Comparison of ENCODE assay signal across 13 mouse cellular contexts in genomic region chr12:79383583-79383982, GRCm38 (mm10).
A peak's percentile ranks its signal among the peaks of the same experiment; 100 is the strongest.
DNase-seq lines count a peak whose midpoint lies in the region; ATAC-seq and TF ChIP-seq lines count a peak whose summit lies in the region.
"Had no signal": no experiment of that assay in that cellular context is flagged by ENCODE, and none has a peak within 500 bp of the region (broad histone marks: within the 10 kb centered on the region; RNA-seq: fewer than 3 reads in every experiment).

No protein-coding gene starts in this region.

- H3K9me3 ChIP-seq in lung, embryonic 14.5 days (ENCODE audit: low read depth, low read length), result no peaks in the 10 kb centered on the region
- H3K9me3 ChIP-seq in stomach, postnatal 0 days (ENCODE audit: control insufficient read depth, low read length), result no peaks in the 10 kb centered on the region
- H3K9me3 ChIP-seq: forebrain, embryonic 15.5 days had no signal

- H3K36me3 ChIP-seq in lung, embryonic 14.5 days (ENCODE audit: insufficient read depth), result no peaks in the 10 kb centered on the region
- H3K36me3 ChIP-seq in stomach, postnatal 0 days (ENCODE audit: control insufficient read depth, insufficient read depth, low read length), result no peaks in the 10 kb centered on the region
- H3K36me3 ChIP-seq: forebrain, embryonic 15.5 days had no signal

- ATAC-seq in lung, embryonic 14.5 days (ENCODE audit: insufficient read depth), result no peak
- peak; percentile 87 for ATAC-seq in stomach, postnatal 0 days (ENCODE audit: low FRiP score, low TSS enrichment)
- ATAC-seq: forebrain, embryonic 15.5 days; hindbrain, postnatal 0 days; liver, postnatal 0 days had no signal

- no peak overlapping the region for H3K4me2 ChIP-seq in lung, embryonic 14.5 days
- peak overlapping the region; percentile 44 for H3K4me2 ChIP-seq in stomach, postnatal 0 days (replicated peaks; ENCODE audit: low read depth)
- H3K4me2 ChIP-seq: forebrain, embryonic 15.5 days had no signal

- peak; percentile 22 to 40 for DNase-seq in lung, adult 18-20 months
- DNase-seq in lung, postnatal 14 days, result no peak
- peak; percentile 49 to 67 for DNase-seq in adrenal gland, postnatal 36 days
- DNase-seq in lung, embryonic 14.5 days, result no peak
- peak; percentile 38 for DNase-seq in stomach, postnatal 0 days (ENCODE audit: low spot score)
- no peak for DNase-seq in testis, postnatal 14 days (ENCODE audit: low spot score)
- no peak for DNase-seq in MN1 (ENCODE audit: low spot score)
- DNase-seq: cerebellum, postnatal 36 days; heart, adult 18-20 months; left cerebral cortex, postnatal 4 days; liver, postnatal 0 days had no signal

- H3K27ac ChIP-seq in lung, embryonic 14.5 days (ENCODE audit: low read depth), result peak overlapping the region; percentile 51
- peak overlapping the region; percentile 90 for H3K27ac ChIP-seq in stomach, postnatal 0 days (replicated peaks)
- H3K27ac ChIP-seq: forebrain, embryonic 15.5 days; hindbrain, postnatal 0 days had no signal

- H3K27me3 ChIP-seq in lung, embryonic 14.5 days (ENCODE audit: insufficient read depth, low read length), result no peaks in the 10 kb centered on the region
- no peaks in the 10 kb centered on the region for H3K27me3 ChIP-seq in stomach, postnatal 0 days (ENCODE audit: control insufficient read depth, insufficient read depth, low read length)
- H3K27me3 ChIP-seq: forebrain, embryonic 15.5 days had no signal

- no peak for TF ChIP-seq CTCF in lung, embryonic 14.5 days (IDR thresholded peaks at IDR 0.05; ENCODE audit: low read depth)
- TF ChIP-seq CTCF in stomach, postnatal 0 days (IDR thresholded peaks at IDR 0.05; ENCODE audit: low read depth), result no peak

- 32% methylated on average over 3 of the region's 3 CpGs for WGBS in lung, embryonic 14.5 days
- 30% methylated on average over 3 of the region's 3 CpGs for WGBS in stomach, postnatal 0 days

- TF ChIP-seq EP300 in stomach, postnatal 0 days (optimal IDR thresholded peaks at IDR 0.05), result no peak

- peaks cover 41% of the 10 kb centered on the region for H3K4me1 ChIP-seq in lung, embryonic 14.5 days (ENCODE audit: insufficient read depth)
- H3K4me1 ChIP-seq in stomach, postnatal 0 days (replicated peaks; ENCODE audit: control insufficient read depth, insufficient read depth), result peaks cover 4% of the 10 kb centered on the region; the same call in 1 of the 2 replicates
- H3K4me1 ChIP-seq: forebrain, embryonic 15.5 days had no signal

- no peak overlapping the region for H3K9ac ChIP-seq in lung, embryonic 14.5 days
- no peak overlapping the region for H3K9ac ChIP-seq in stomach, postnatal 0 days (ENCODE audit: low read length)
- H3K9ac ChIP-seq: forebrain, embryonic 15.5 days; liver, postnatal 0 days had no signal

- no peak overlapping the region for H3K4me3 ChIP-seq in lung, embryonic 14.5 days (ENCODE audit: low read depth, low read length)
- H3K4me3 ChIP-seq in stomach, postnatal 0 days (ENCODE audit: low read depth, low read length), result no peak overlapping the region
- H3K4me3 ChIP-seq: forebrain, embryonic 15.5 days had no signal

Comparison
In these comparisons a context has a peak if more than half of its experiments do, and no peak if none do; other contexts are left out.
1. DNase-seq: peak in lung, adult 18-20 months (2 of 2), adrenal gland, postnatal 36 days (2 of 2) and stomach, postnatal 0 days (single experiment); none in lung, postnatal 14 days (single experiment), lung, embryonic 14.5 days (single experiment), testis, postnatal 14 days (single experiment) and MN1 (single experiment).